Mouse (Mus musculus) spleen, postnatal 14 days (tissue): ENCODE measurements around the gene Alox12b.

ENCODE experiments used
- DNase-seq, 2 experiments: peaks; one replicate each; pipeline ENCODE4 v3.0.0; 2021 to 2022; ENCODE audit warnings: low spot score in 2 of 2

Alox12b gene

DNA sequence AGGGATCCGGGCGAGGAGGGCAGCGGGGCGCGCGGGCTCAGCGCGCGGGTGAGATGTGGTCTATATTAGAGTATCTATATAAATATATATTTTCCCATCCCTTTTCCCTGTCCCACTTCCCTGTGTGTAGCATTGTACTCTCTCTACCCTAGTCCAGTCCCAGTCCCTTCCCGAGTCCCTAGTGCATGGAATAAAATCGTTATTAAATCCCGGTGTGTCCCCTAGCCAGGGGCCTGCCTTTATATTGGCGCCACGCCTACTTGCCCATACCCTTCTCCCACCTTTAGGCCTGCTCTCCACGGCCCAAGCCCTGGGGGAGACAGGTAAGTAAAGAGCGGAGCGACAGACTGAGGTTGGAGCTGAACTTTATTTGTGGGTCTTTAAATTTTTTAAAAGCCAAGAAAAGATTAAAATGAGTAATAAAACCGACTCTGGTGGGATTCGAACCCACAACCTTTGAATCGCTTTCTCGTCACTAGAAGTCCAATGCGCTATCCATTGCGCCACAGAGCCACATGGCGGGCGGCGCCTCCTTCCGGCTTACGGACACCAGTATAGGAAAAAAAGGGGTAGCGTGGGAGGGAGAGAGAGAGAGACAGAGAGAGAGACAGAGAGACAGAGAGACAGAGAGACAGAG lies 33.6 kb upstream of the Alox12b start:
- peak; percentile 81 to 84 for DNase-seq

DNA sequence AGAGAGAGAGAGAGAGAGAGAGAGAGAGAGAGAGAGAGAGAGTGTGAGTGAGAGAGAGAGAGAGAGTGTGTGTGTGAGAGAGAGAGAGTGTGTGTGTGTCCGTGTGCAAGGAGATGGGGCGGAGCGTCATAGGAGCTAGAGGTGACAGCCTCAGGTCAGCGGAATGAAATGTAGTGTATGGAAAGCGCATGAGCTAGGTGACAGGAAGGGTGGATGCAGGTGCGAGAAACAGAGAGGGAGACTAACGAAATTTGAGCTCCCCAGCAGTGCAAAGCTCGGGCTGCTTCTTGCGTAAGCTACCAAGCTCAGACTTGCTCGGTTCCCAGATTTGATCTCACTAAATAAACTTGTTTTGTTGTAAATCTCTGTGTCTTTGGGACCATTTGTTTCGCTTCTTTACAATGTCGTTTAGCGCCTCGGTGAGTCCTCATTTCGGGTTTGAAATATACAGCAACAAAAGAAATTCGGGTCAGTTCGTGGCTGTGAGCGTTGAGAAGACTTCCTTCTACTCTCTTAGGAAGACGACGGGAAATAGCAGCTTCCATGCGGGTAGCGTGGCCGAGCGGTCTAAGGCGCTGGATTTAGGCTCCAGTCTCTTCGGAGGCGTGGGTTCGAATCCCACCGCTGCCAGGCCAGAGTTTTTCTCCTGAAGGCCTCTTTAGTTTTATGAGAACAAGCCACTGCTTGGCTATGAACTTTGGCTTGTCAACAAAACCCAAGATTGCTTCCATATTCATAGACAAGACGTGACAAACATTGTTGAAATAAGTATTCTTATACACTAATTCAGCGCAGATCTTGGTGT lies 32.9 kb upstream of the Alox12b start:
- peak; percentile 74 to 78 for DNase-seq

DNA sequence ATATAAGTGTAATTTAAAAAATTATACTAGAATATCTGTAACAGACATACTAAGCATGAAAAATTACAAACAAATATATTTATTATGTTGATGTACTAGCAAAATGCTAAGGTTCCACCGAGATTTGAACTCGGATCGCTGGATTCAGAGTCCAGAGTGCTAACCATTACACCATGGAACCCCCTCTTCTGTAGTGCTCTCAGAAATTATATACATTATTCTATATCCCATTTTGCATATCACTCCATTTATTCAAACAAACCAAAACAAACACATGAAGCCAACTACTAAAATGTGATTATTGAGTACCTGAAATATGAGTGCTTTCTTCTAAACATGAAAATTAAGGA lies 32.3 kb upstream of the Alox12b start:
- DNase-seq, result peak in 1 of 2 experiments; percentile 61

DNA sequence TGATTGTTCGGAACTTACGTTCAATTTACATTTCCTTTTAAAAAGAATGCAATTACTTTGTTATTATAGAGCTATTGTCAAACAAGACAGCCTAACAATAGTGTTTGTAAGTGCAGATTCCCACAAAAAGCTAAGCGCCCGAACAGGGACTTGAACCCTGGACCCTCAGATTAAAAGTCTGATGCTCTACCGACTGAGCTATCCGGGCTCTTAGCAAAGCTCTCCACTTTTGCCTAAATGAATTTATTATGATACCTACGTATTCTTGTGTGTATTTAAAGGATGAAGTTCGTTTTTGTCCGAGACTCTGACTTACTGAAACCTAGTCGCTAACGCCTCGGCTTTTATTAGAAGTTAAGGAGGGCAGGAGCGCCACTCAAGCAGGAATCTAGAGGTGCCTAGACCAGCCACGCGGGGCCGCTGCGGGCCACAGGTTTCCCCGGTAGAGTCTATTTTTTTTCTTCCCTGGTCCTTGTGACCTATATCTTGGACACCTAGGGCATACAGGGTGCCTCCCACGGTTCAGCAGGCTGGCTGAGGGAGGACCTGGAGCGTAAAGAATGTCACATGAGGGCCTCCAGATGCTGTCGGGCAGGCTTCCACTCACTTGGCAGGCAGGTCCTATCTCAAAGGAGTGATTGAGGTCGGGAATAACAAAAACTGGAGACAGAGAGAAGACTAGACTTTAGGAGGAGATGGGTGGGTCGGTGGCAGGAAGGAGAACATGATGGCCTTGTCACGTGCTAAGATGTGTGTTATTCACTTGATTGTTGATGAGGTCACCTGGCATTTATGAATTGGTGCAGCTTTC lies 31.5 kb upstream of the Alox12b start:
- peak; percentile 53 to 61 for DNase-seq

DNA sequence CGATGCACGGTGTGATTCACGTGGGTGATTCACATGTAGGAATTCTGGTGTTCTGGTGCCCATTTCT lies 31.1 kb upstream of the Alox12b start, which contains the start of gene Aloxe3:
Gene Aloxe3 (plus strand): TSS at position 45 of the 67 bp plus-strand sequence.
- DNase-seq, result no peak

DNA sequence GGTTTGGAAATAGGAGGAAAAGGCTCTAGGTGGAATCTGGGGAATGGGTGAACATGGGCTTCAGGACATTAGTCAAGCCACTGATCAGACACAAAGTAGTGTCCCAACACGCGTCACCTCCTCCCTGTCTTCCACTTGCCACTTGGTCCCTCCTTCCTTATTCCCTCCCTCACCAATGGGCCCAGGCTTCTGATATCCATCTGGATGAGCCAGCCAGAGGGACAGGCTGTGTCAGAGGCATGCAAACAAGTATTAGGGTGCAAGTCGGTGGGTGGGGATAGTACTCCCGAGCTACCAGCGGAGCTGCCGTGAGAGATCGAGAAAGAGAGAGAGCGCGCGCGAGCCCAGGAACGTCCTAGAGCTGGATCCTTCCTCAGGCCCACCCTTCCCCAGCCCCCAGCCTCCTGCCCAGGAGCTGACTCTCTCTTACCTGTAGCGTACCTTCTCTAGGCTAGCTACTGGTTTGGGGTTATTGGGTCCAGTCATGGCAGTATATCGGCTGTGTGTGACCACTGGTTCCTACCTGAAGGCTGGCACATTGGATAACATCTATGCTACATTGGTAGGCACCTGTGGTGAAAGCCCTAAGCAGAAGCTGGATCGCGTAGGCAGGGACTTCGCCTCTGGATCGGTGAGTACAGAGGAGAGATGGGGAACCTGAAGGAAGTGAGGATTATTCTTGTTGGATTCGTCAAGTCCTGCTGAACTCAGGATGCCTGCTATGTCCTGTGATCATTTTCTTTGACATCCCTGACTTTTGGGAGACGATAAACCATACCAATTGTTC lies 30.7 kb upstream of the Alox12b start:
- DNase-seq, result no peak

DNA sequence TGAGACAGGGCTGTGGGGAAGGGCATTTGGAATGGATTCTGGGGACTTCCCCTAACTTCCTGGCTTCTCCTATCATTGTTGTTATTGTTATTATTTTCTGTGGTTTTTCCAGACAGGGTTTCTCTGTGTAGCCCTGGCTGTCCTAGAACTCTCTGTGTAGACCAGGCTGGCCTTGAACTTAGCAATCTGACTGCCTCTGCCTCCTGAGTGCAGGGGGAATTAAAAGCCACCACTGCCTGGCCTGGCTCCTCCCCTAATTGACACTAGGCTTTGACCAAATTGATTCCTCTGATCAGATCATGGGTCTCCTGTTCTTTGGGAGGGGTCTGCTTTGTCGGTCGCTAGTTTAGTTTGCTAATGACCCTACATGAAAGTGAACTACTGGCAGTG lies 30.1 kb upstream of the Alox12b start:
- no peak for DNase-seq

DNA sequence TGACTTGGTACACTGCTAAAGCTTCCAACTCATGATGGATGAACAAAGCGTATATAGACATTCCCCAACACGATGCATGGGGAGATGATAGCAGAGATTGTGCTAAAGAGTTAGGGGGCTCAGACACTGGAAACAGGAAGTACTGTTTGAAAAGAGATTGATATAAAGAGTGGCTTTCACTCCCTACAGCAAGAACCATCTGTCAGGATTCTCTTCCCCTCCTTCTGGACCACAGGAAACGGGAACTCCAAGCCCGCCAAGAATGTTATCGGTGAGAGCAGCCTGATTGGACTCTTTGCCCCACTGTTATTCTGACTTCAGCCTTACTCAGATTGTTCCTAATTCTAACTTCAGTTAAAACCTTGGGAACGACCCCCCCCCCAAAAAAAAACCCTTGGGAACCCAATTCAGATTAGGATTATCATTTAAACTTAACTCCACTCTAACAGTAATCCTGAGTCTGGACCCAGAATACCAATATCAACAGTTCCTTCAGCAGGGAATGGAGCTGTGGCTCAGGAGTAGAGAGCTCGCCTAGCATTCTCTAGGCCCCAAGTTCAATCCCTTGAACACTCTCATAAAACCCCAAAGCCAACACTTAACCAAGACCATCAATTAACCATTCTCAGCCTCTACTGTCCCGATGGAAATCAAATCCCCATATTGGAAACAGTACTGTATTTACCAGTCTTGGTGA lies 28.2 kb upstream of the Alox12b start:
- DNase-seq, result no peak

DNA sequence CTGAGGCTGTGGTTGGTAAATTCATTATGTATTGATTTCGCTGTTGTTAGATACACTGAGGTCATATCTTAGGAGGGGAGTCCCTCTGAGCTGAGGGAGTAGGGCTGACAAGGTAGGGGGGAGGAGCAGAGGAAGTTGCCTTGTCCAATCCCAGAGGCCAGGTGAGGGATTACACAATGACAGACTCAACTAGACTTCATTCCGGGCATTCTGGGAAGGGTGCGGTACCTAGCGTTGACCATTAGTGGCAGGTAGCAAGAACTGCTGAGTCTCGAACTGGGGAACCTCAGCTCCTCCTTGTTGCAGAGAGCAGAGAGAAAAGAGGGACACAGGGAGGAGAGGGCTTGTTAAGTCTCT lies 23.2 kb upstream of the Alox12b start:
- DNase-seq, result no peak

DNA sequence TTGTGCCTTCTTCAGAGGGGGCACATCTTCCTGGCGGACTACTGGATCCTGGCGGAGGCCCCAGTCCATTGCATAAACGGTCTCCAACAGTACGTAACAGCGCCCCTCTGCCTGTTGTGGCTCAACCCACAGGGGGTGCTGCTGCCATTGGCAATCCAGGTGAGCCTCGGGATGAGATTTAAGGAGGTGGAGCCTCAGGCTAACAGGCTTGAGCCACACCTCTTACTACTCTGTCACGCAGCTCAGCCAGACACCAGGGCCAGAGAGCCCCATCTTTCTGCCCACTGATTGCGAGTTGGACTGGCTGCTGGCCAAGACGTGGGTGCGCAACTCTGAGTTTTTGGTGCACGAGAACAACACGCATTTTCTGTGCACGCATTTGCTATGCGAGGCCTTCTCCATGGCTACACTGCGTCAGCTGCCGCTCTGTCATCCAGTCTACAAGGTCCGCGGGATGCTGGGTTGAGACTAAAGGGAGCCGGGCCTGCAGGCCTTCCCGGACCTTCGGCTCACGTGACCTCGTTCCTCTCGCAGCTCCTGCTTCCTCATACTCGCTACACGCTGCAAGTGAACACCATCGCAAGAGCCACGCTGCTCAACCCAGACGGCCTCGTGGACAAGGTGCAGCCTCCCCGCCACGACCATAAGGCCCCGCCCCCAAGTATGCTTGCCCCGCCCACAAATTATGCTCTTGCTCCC lies 22.7 kb upstream of the Alox12b start:
- no peak for DNase-seq

DNA sequence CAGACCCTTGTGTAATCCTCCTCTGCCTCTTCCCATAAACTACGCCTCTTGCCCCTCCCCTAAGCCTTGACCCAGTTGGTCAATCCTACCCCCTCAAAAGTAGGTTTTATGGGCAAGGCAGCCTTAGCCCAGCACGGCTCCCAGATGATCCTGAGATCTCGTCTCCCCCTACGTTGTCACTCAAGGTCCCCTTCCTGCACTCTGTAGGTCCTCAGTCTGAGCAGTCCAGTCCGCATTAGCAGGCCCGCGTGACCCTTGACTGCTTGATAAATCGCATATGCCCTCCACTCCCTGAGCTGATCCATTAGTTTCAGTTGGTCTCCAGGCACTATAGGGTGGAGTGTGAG lies 22.2 kb upstream of the Alox12b start:
- DNase-seq, result no peak

DNA sequence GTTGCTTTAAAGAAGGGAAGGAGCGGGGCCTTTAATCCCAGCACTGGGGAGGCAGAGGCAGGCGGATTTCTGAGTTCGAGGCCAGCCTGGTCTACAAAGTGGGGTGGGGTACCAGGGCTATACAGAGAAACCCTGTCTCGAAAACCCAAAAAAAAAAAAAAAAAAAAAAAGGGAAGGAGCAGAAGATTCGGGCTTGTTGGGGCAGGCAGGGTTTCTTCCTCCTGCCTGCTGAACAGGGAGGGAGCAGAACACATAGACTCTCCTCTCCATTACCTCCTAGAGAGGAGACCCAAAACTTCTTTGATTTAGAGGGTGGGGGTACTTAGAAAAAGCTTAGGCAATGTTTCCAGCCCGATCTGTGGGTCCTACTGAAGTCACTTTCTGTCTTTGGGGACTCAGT lies 21.4 kb upstream of the Alox12b start:
- no peak for DNase-seq

DNA sequence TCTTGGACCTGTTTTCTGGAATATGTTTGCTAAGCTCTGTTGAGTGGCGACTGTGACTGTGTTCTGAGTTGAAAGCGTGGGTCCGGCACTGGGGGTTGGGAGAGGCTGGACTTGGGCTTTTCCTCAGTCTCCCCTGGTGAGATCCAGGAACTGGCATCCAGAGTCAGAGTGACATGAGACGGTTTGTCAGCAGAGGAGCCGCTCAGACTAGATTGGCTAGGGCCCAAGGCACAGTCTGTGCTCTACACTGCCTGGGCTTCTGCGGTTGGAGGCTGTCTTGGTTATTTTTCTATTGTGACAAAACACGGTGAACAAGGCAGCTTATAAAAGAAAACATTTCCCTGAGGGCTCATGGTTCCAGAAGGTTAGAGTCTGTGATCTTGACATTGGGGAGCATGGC lies 9.2 kb upstream of the Alox12b start:
- no peak for DNase-seq

DNA sequence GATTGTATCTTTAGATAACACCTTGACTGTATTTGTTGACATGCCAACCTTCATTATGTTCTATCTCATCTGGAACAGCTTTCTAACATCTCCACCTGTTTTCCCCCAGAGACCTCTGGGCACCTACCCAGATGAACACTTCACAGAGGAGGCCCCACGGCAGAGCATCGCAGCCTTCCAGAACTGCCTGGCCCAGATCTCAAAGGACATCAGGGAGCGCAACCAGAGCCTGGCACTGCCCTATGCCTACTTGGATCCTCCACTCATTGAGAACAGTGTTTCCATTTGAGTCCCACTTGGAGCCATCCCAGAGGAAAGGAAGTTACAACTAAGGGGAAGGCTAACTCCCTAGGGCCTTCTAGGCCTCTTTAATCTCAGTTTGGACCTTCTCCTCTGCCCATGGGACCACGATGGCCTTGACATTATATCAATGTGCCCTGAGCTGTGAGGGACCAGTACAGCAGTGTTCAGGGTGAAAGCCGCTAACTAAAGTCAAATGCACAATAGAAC lies 8.3 kb upstream of the Alox12b start:
- DNase-seq, result no peak

DNA sequence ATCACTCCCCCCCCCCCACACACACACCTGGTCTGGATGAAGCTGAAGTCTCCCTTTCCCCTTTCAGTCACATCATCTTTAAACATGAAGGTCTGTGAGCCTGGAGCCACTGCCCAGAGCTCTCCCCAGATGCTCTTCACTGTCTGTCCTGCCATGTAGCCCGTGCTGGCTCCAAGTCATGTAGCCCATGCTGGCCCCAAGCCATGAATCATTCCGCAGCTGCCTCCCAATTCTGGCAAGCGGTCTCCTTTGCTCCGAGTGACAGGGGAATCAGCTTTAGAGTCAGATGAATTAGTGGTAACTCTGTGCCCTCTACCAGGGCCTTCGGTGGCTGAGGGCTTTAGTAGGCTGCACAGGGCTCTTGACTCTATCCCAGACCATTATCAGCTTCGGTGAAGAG lies 7.1 kb upstream of the Alox12b start:
- no peak for DNase-seq

DNA sequence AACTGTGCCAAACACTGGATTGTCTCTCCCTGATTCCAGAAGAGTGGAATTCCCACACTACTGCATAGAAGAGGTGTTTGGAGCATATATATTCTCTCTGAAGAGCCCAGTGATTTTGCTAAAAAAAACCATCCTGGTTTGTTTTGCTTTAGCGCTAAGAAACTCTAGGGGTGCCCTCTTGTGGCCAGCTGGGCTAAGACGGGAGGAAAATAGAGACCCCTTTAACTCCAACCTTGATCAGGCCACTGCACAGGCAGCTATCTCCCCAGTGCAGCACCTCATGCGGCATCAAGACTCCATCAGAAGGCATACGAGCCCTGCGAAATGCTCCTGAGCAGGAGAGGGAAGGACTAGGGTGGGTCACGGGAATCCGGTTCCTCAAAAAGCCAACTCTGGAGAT lies 6.3 kb upstream of the Alox12b start:
- peak; percentile 38 to 66 for DNase-seq

DNA sequence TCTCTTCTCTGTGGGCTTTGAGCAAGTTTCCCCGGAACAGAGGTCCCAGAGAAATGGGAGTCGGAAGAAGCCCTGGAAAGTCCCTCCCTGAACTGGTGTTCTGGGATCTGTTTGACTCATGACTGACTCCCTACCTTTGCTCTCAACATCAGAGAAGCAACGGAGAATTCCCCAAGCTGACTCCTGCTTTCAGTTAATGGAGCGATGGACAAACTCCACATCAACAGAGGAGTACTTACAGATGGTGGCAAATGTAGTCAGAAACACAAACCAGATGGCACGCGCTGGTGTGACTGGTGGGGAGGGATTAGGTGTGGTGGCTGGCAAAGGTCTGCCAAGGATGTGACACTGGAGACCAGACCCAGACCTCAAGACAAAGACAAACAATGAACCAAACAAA lies 5.8 kb upstream of the Alox12b start:
- no peak for DNase-seq

DNA sequence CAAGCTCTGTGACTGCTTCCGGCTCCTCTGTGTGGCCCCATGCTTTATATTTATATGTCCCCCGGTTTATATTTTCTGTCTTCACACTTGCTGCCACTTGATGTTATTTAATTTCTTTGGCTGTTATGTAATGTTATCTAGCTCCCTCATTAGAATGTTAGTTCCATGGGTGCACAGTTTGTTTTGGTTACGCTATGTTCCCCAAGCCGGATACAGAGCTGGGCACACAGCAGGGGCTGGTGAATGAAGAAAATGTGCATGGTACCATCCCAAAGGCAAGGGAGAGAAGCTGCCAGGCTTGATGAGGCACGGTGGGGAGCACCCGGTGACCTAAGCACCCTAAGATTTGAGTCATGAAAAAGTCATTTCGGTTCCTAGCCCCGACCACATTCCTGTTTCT lies 3.0 kb upstream of the Alox12b start:
- no peak for DNase-seq

DNA sequence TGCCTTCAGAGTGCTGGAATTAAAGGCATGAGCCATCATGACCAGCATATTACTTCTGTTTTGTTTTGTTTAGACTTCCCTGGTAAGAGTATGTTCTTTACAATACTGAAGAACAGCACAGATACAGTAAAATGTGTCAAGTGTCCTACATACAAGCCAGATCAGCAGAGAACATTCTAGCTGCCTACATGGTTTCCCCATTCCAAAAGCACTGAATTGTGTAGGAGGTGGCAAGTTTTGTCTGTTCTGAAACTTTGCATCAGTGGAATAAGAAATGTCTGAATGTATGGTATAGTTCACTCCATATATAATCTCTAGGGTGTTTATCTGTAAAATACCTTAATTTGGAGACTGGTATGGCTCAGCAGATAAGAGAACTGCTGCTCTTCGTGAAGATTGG lies 1.4 kb upstream of the Alox12b start:
- DNase-seq, result no peak

DNA sequence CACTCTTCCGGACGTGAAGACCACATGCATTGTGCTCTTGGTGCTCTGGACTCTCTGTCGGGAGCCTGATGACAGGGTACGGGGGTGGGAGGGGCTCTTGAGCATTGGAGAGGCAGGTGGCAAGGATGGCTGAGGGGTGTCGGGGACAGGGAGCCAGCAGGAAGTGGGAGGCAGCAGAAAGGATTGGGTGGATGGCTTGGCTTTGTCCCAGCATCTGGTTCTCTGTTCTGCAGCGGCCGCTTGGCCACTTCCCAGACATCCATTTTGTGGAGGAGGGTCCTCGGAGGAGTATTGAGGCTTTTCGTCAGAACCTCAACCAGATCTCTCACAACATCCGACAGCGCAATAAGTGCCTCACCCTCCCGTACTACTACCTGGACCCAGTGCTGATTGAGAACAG lies 12.5 kb downstream of the Alox12b start:
- no peak for DNase-seq

DNA sequence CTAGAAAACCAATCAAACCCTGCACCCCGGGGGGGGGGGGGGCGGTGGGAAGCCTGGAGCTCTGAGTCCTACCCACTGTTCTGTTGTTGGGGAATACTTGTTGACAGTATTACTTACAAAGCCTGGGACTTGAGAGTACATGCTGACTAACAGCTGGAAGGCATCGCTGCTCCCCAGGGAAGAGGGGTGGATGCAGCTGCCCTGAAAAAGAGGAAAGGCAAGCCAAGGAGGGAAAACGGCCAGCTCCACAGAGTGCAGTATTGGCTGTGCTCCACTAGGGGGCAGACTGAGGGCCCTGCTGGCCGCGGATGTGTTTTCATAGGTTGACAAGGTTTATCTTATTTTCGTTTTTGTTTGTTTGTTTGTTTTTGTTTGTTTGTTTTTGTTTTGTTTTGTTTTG lies 14.8 kb downstream of the Alox12b start:
- DNase-seq, result peak in 1 of 2 experiments; percentile 37
